Mouse (Mus musculus) forebrain, embryonic 15.5 days (tissue): ENCODE measurements around the gene Lrrc30. TPM values are rescaled to one million over a fixed set of nuclear protein-coding genes. Genes with fewer than 3 reads are reported as not detected.

Experiments used
- ATAC-seq: fragments of 200-750 bp; cut with Nextera tagmentation; replicated peaks from 2 replicates; pipeline ENCODE4 v1.8.0; 2017; ENCODE audit warnings: mild to moderate bottlenecking, moderate TSS enrichment, moderate library complexity
- H3K27ac ChIP-seq: fragments of 300-500 bp; sonication (generic); replicated peaks from 2 replicates; pipeline ENCODE4 v1.5.1; 2015; ENCODE audit warnings: mild to moderate bottlenecking, inconsistent platforms
- H3K27me3 ChIP-seq: fragments of 300-500 bp; sonication (generic); 2 replicates; pipeline ENCODE4 v1.6.1; 2015; ENCODE audit warnings: inconsistent platforms
- H3K36me3 ChIP-seq: fragments of 300-500 bp; sonication (generic); 2 replicates; pipeline ENCODE4 v1.6.1; 2015; ENCODE audit warnings: mild to moderate bottlenecking, inconsistent platforms
- H3K4me1 ChIP-seq: fragments of 300-500 bp; sonication (generic); 2 replicates; pipeline ENCODE4 v1.6.1; 2015; ENCODE audit warnings: inconsistent platforms
- H3K4me2 ChIP-seq: fragments of 300-500 bp; sonication (generic); replicated peaks from 2 replicates; pipeline ENCODE4 v1.6.1; 2015; ENCODE audit warnings: mild to moderate bottlenecking, inconsistent platforms
- H3K4me3 ChIP-seq: fragments of 300-500 bp; sonication (generic); 2 replicates; pipeline ENCODE4 v1.5.1; 2015; ENCODE audit warnings: mild to moderate bottlenecking, inconsistent platforms
- H3K9ac ChIP-seq: fragments of 300-500 bp; sonication (generic); replicated peaks from 2 replicates; pipeline ENCODE4 v1.6.1; 2015; ENCODE audit warnings: mild to moderate bottlenecking, inconsistent platforms
- H3K9me3 ChIP-seq: fragments of 300-500 bp; sonication (generic); 2 replicates; pipeline ENCODE4 v1.6.1; 2016; ENCODE audit warnings: inconsistent platforms
- WGBS: fragments of 180-500 bp; shearing (Covaris S2); methylation state at CpG from one replicate; pipeline ENCODE4 v1.1.7; 2015; ENCODE audit warnings: mixed read lengths; 5-methylcytosine and 5-hydroxymethylcytosine counted together
- polyA plus RNA-seq: library from polyadenylated mRNA; unstranded; fragments of >200 nt; fragmentation: Nextera tagmentation; extraction: Ambion mirVana; gene quantifications from 2 replicates; pipeline ENCODE4 v1.2.1, GENCODE M21; 2015

Gene Lrrc30
- polyA plus RNA-seq, 1 experiment from 2014 or later: not detected

- Histone ChIP-seq H3K27ac (no peak overlapping the region), H3K9ac (no peak overlapping the region), H3K4me3 (no peak overlapping the region), H3K9me3 (no peaks in the 10 kb centered on the region), H3K4me2 (no peak overlapping the region), H3K27me3 (no peaks in the 10 kb centered on the region), H3K4me1 (no peaks in the 10 kb centered on the region), H3K36me3 (no peaks in the 10 kb centered on the region)
- WGBS: 81% methylated on average over 4 of the region's 4 CpGs
- no peak for ATAC-seq
Measured at GRCm38 (mm10) chr17:67582681-67583356, 49.7 kb downstream of the Lrrc30 start.

- no peaks in the 10 kb centered on the region for H3K27me3 ChIP-seq
- H3K9me3 ChIP-seq: no peaks in the 10 kb centered on the region
- no peaks in the 10 kb centered on the region for H3K4me1 ChIP-seq
- H3K9ac ChIP-seq: no peak overlapping the region
- H3K27ac ChIP-seq: no peak overlapping the region
- 84% methylated on average over 5 of the region's 5 CpGs for WGBS
- no peak overlapping the region for H3K4me3 ChIP-seq
- no peaks in the 10 kb centered on the region for H3K36me3 ChIP-seq
- no peak for ATAC-seq
- no peak overlapping the region for H3K4me2 ChIP-seq
Measured at GRCm38 (mm10) chr17:67581839-67582238, 50.7 kb downstream of the Lrrc30 start.

Other genes with a start within 250 kb of the Lrrc30 start
- 3.5 and 5.0 TPM in 2 replicates for gene Lama1, start 64.5 kb upstream of the Lrrc30 start, polyA plus RNA-seq